Mouse (Mus musculus) myocyte (in vitro differentiated cells): Measurements from ENCODE around the gene Prune1. TPM values are rescaled to one million over a fixed set of nuclear protein-coding genes. Genes with fewer than 3 reads are reported as not detected.

Source experiments
- H3K27me3 ChIP-seq: one replicate; pipeline ENCODE4 v1.6.1; 2011; ENCODE audit not compliant: control insufficient read depth, insufficient read depth, insufficient read length
- H3K36me3 ChIP-seq: one replicate; pipeline ENCODE4 v1.6.1; 2011; ENCODE audit not compliant: control insufficient read depth, insufficient read depth
- H3K4me2 ChIP-seq: one replicate; pipeline ENCODE4 v1.6.1; 2011; ENCODE audit warnings: low read depth, control low read depth
- H3K4me3 ChIP-seq: one replicate; pipeline ENCODE4 v1.5.1; 2011; ENCODE audit warnings: mild to moderate bottlenecking, control low read depth, moderate library complexity
- H3K79me2 ChIP-seq: one replicate; pipeline ENCODE4 v1.6.1; 2011; ENCODE audit not compliant: control insufficient read depth, insufficient read depth
- H3ac ChIP-seq: one replicate; pipeline ENCODE4 v1.6.1; 2011; ENCODE audit not compliant: control insufficient read depth, insufficient read length
- CEBPB ChIP-seq: IDR thresholded peaks from 2 replicates; pipeline ENCODE4 v1.6.1; 2011; ENCODE audit warnings: mild to moderate bottlenecking, moderate library complexity; ENCODE audit not compliant: poor library complexity, insufficient read depth, severe bottlenecking
- E2F4 ChIP-seq: IDR thresholded peaks from one replicate; pipeline ENCODE4 v1.6.1; 2011; ENCODE audit warnings: mild to moderate bottlenecking, control low read depth, moderate library complexity; ENCODE audit not compliant: insufficient read depth
- MAX ChIP-seq: IDR thresholded peaks from one replicate; pipeline ENCODE4 v1.6.1; 2011; ENCODE audit warnings: low read depth, mild to moderate bottlenecking, control low read depth
- MYOD1 ChIP-seq, 3 experiments: IDR thresholded peaks; one replicate each; pipeline ENCODE4 v1.6.1; 2011; ENCODE audit warnings: control low read depth in 2 of 3, low read depth in 2 of 3, mild to moderate bottlenecking in 2 of 3, moderate library complexity in 1 of 3; ENCODE audit not compliant: insufficient read length in 2 of 3, control insufficient read depth in 1 of 3
- MYOG ChIP-seq, 3 experiments: IDR thresholded peaks; one replicate each; pipeline ENCODE4 v1.6.1; 2011; ENCODE audit warnings: control low read depth in 2 of 3, low read depth in 2 of 3, mild to moderate bottlenecking in 2 of 3; ENCODE audit not compliant: insufficient read length in 2 of 3, control insufficient read depth in 1 of 3, insufficient read depth in 1 of 3
- POLR2A ChIP-seq: IDR thresholded peaks from one replicate; pipeline ENCODE4 v1.6.1; 2011; ENCODE audit warnings: low read depth, mild to moderate bottlenecking, control low read depth, moderate library complexity; ENCODE audit not compliant: insufficient read length
- POLR2AphosphoS2 ChIP-seq: IDR thresholded peaks from one replicate; pipeline ENCODE4 v1.6.1; 2011; ENCODE audit warnings: low read depth, control low read depth; ENCODE audit not compliant: insufficient read length
- REST ChIP-seq: IDR thresholded peaks from one replicate; pipeline ENCODE4 v1.6.1; 2011; ENCODE audit warnings: mild to moderate bottlenecking, control low read depth, moderate library complexity; ENCODE audit not compliant: insufficient read depth, insufficient read length
- SRF ChIP-seq: IDR thresholded peaks from one replicate; pipeline ENCODE4 v1.6.1; 2011; ENCODE audit warnings: low read depth; ENCODE audit not compliant: control insufficient read depth, insufficient read length
- TCF12 ChIP-seq: IDR thresholded peaks from one replicate; pipeline ENCODE4 v1.6.1; 2011; ENCODE audit warnings: mild to moderate bottlenecking, control low read depth; ENCODE audit not compliant: poor library complexity, insufficient read depth, severe bottlenecking
- TCF3 ChIP-seq: IDR thresholded peaks from one replicate; pipeline ENCODE4 v1.6.1; 2011; ENCODE audit warnings: low read depth, control low read depth; ENCODE audit not compliant: insufficient read length
- USF1 ChIP-seq: IDR thresholded peaks from one replicate; pipeline ENCODE4 v1.6.1; 2011; ENCODE audit warnings: low read depth, mild to moderate bottlenecking, control low read depth, moderate library complexity
- polyA plus RNA-seq: library from polyadenylated mRNA; unstranded; fragments of >200 nt; fragmentation: generic; extraction: Trizol; gene quantifications from one replicate; pipeline ENCODE4 v1.2.1, GENCODE M21; 2012; ENCODE audit warnings: missing spikeins

Gene Prune1
- polyA plus RNA-seq, 1 experiment: 43.1 TPM

DNA sequence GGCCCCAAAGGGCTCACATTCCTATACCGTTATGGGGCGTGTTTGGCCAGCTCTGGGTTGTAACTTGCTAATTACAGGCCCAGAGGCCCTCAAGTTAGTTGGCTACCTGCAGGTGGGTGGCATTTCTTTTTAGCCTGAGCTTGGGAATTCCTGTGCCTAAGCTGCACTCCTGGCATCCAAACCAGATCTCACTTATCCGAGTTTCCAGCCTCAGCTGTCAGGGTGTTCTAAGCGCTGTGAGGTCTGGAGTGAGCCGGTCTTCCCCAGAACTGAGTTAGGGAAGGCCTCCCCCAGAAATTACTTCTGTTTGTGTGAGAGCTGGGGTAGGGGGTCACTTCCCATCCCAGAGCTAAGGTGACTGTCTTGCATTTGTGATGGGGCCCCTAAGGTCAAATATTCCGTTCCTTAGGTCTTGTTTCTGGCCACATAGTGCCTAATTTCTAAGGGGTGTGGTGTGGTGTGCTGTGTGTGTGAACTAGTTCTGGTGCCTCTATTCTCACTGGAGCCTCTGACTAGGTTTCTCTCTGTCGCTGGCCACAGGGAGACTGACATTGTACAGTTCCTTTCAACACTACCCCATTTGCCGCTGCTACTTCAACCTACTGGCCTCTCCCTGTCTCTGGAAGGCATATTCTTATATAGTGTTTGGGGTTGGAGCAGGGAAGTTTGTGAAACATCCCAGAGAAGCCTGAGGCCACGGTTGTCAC lies 34.1 kb upstream of the Prune1 start:
- H3K27me3 ChIP-seq: no peaks in the 10 kb centered on the region
- H3K4me2 ChIP-seq: peak overlapping the region; percentile 90
- peak overlapping the region; percentile 54 for H3K4me3 ChIP-seq
- H3K79me2 ChIP-seq: peaks cover 52% of the 10 kb centered on the region
- TF ChIP-seq MYOG (IDR thresholded peaks at IDR 0.05; ENCODE audit: control insufficient read depth in 1 of 3, insufficient read depth in 1 of 3, insufficient read length in 2 of 3, low read depth in 2 of 3): no peak
- TF ChIP-seq POLR2AphosphoS2: no peak
- TF ChIP-seq MAX: no peak
- no peak for TF ChIP-seq TCF3
- no peak for TF ChIP-seq CEBPB
- no peak for TF ChIP-seq POLR2A
- H3K36me3 ChIP-seq: peaks cover 15% of the 10 kb centered on the region
- peak overlapping the region; percentile 90 for H3ac ChIP-seq

- H3ac ChIP-seq: peak overlapping the region; percentile 90
- peaks cover 48% of the 10 kb centered on the region for H3K79me2 ChIP-seq
- no peaks in the 10 kb centered on the region for H3K27me3 ChIP-seq
- H3K4me3 ChIP-seq: peak overlapping the region; percentile 54
- TF ChIP-seq E2F4 (no peak), POLR2AphosphoS2 (peak; percentile 75), CEBPB (no peak), MYOD1 (IDR thresholded peaks at IDR 0.05; ENCODE audit: control insufficient read depth in 1 of 3, insufficient read length in 2 of 3, low read depth in 2 of 3) (peak in 1 of 3 experiments; percentile 24), TCF3 (no peak), POLR2A (peak; percentile 69), MAX (no peak), REST (no peak), MYOG (IDR thresholded peaks at IDR 0.05; ENCODE audit: control insufficient read depth in 1 of 3, insufficient read depth in 1 of 3, insufficient read length in 2 of 3, low read depth in 2 of 3) (no peak), USF1 (no peak), SRF (no peak), TCF12 (no peak)
- H3K4me2 ChIP-seq: peak overlapping the region; percentile 90
- H3K36me3 ChIP-seq: peaks cover 8% of the 10 kb centered on the region
These were observed 33.4 kb upstream of the Prune1 start for GRCm38 (mm10) chr3:95315094-95315843.

GRCm38 (mm10) chr3:95314486-95315093 lies 32.7 kb upstream of the Prune1 start, which contains the start of gene Cers2:
Gene Cers2, plus strand, starts transcription at chr3:95314791.
- peak within 1 kb of the TSS; percentile 90 for H3ac ChIP-seq
- H3K4me3 ChIP-seq: peak within 1 kb of the TSS; percentile 54
- no peaks in the 10 kb centered on the region for H3K27me3 ChIP-seq
- H3K79me2 ChIP-seq: peaks cover 41% of the 10 kb centered on the region
- H3K36me3 ChIP-seq: peaks cover 4% of the 10 kb centered on the region
- H3K4me2 ChIP-seq: peak within 1 kb of the TSS; percentile 90
- no peak for TF ChIP-seq E2F4
- no peak for TF ChIP-seq POLR2A
- no peak for TF ChIP-seq REST

- H3ac ChIP-seq: no peak overlapping the region
- no peaks in the 10 kb centered on the region for H3K27me3 ChIP-seq
- H3K4me3 ChIP-seq: peak overlapping the region; percentile 54
- peak overlapping the region; percentile 83 for H3K4me2 ChIP-seq
- H3K36me3 ChIP-seq: no peaks in the 10 kb centered on the region
- no peak for TF ChIP-seq USF1
- no peak for TF ChIP-seq CEBPB
- TF ChIP-seq TCF12: no peak
- TF ChIP-seq POLR2AphosphoS2: no peak
- TF ChIP-seq SRF: no peak
- TF ChIP-seq E2F4: no peak
- no peak for TF ChIP-seq REST
- no peak for TF ChIP-seq MYOG (IDR thresholded peaks at IDR 0.05; ENCODE audit: control insufficient read depth in 1 of 3, insufficient read depth in 1 of 3, insufficient read length in 2 of 3, low read depth in 2 of 3)
- no peak for TF ChIP-seq POLR2A
- no peak for TF ChIP-seq TCF3
- no peak for TF ChIP-seq MAX
- H3K79me2 ChIP-seq: peaks cover 36% of the 10 kb centered on the region
These were observed 32.2 kb upstream of the Prune1 start for GRCm38 (mm10) chr3:95314075-95314474.
